Mouse (Mus musculus): ENCODE results near the gene Tfb2m. TPM values are rescaled to one million over a fixed set of nuclear protein-coding genes. Genes with fewer than 3 reads are reported as not detected.
A peak's percentile ranks its signal among the peaks of the same experiment; 100 is the strongest.
"Not testable (repeated sequence)": the region's sequence is repeated elsewhere in the genome, so short reads cannot be mapped to it uniquely, and the experiment has no call there.

The Tfb2m gene
- 20.7 and 30.6 TPM in 2 replicates for polyA plus RNA-seq (2014; fragmentation: Nextera tagmentation; extraction: Ambion mirVana)

- not testable (repeated sequence) for H3K27me3 ChIP-seq (ENCODE audit: control insufficient read depth, insufficient read depth, low read length); H3K36me3 ChIP-seq (ENCODE audit: control insufficient read depth, insufficient read depth, low read length); H3K9me3 ChIP-seq (replicated peaks; ENCODE audit: control insufficient read depth, low read length)
- peak; percentile 99 for ATAC-seq (replicated peaks; ENCODE audit: insufficient number of reproducible peaks, low FRiP score, low TSS enrichment)
- WGBS (ENCODE audit: insufficient replicate concordance) = under 1% methylated on average over 69 of the region's 69 CpGs
- H3K4me2 ChIP-seq = peak within 1 kb of the TSS; percentile 84
- H3K4me1 ChIP-seq (ENCODE audit: control insufficient read depth, insufficient read depth, low read length) = peaks cover 12% of the 10 kb centered on the region
- peak within 1 kb of the TSS; percentile 89 for H3K27ac ChIP-seq (ENCODE audit: low read depth, low read length)
- peak within 1 kb of the TSS; percentile 75 for H3K9ac ChIP-seq (ENCODE audit: low read depth, low read length)
- H3K4me3 ChIP-seq (ENCODE audit: low read depth, low read length) = peak within 1 kb of the TSS; percentile 75
These were observed at the start of gene Tfb2m, which contains the start of gene Cnst for GRCm38 (mm10) chr1:179545768-179546550. TSS of gene Tfb2m (minus strand) at chr1:179546267. TSS of gene Cnst (plus strand) at chr1:179546370.

- H3K27me3 ChIP-seq (ENCODE audit: control insufficient read depth, insufficient read depth, low read length) = no peaks in the 10 kb centered on the region
- no peaks in the 10 kb centered on the region for H3K9me3 ChIP-seq (replicated peaks; ENCODE audit: control insufficient read depth, low read length)
- H3K4me2 ChIP-seq = no peak overlapping the region
- no peak overlapping the region for H3K9ac ChIP-seq (ENCODE audit: low read depth, low read length)
- no peak for ATAC-seq (replicated peaks; ENCODE audit: insufficient number of reproducible peaks, low FRiP score, low TSS enrichment)
- H3K4me1 ChIP-seq (ENCODE audit: control insufficient read depth, insufficient read depth, low read length) = 0 out of 2 replicates have a peak, but pooled peaks cover 4% of the 10 kb centered on the region
- 70% methylated on average over 7 of the region's 7 CpGs for WGBS (ENCODE audit: insufficient replicate concordance)
- H3K27ac ChIP-seq (ENCODE audit: low read depth, low read length) = no peak overlapping the region
- H3K36me3 ChIP-seq (ENCODE audit: control insufficient read depth, insufficient read depth, low read length) = no peaks in the 10 kb centered on the region
- H3K4me3 ChIP-seq (ENCODE audit: low read depth, low read length) = no peak overlapping the region
These were observed 46.9 kb upstream of the Tfb2m start for GRCm38 (mm10) chr1:179592972-179593371.

GRCm38 (mm10) chr1:179592143-179592542, 46.1 kb upstream of the Tfb2m start:
- Histone ChIP-seq H3K9ac (ENCODE audit: low read depth, low read length) (no peak overlapping the region), H3K27ac (ENCODE audit: low read depth, low read length) (no peak overlapping the region), H3K27me3 (ENCODE audit: control insufficient read depth, insufficient read depth, low read length) (no peaks in the 10 kb centered on the region), H3K4me1 (ENCODE audit: control insufficient read depth, insufficient read depth, low read length) (peaks cover 9% of the 10 kb centered on the region; the same call in 1 of the 2 replicates), H3K4me3 (ENCODE audit: low read depth, low read length) (no peak overlapping the region), H3K36me3 (ENCODE audit: control insufficient read depth, insufficient read depth, low read length) (no peaks in the 10 kb centered on the region), H3K4me2 (no peak overlapping the region), H3K9me3 (replicated peaks; ENCODE audit: control insufficient read depth, low read length) (no peaks in the 10 kb centered on the region)
- ATAC-seq (replicated peaks; ENCODE audit: insufficient number of reproducible peaks, low FRiP score, low TSS enrichment) = no peak
- WGBS (ENCODE audit: insufficient replicate concordance) = 95% methylated on average over 2 of the region's 2 CpGs

- Histone ChIP-seq H3K27ac (ENCODE audit: low read depth, low read length) (no peak overlapping the region), H3K9me3 (replicated peaks; ENCODE audit: control insufficient read depth, low read length) (no peaks in the 10 kb centered on the region), H3K36me3 (ENCODE audit: control insufficient read depth, insufficient read depth, low read length) (no peaks in the 10 kb centered on the region), H3K4me2 (no peak overlapping the region), H3K9ac (ENCODE audit: low read depth, low read length) (no peak overlapping the region), H3K27me3 (ENCODE audit: control insufficient read depth, insufficient read depth, low read length) (no peaks in the 10 kb centered on the region), H3K4me3 (ENCODE audit: low read depth, low read length) (no peak overlapping the region), H3K4me1 (ENCODE audit: control insufficient read depth, insufficient read depth, low read length) (peaks cover 11% of the 10 kb centered on the region)
- no peak for ATAC-seq (replicated peaks; ENCODE audit: insufficient number of reproducible peaks, low FRiP score, low TSS enrichment)
- 79% methylated on average over 12 of the region's 12 CpGs for WGBS (ENCODE audit: insufficient replicate concordance)
These were observed 45.6 kb upstream of the Tfb2m start for GRCm38 (mm10) chr1:179591639-179592038.

- no peak overlapping the region for H3K4me2 ChIP-seq
These were observed 42.2 kb upstream of the Tfb2m start for GRCm38 (mm10) chr1:179588230-179588629.

GRCm38 (mm10) chr1:179586430-179587095, 40.5 kb upstream of the Tfb2m start:
- WGBS (ENCODE audit: insufficient replicate concordance) = 59% methylated on average over 3 of the region's 3 CpGs
- ATAC-seq (replicated peaks; ENCODE audit: insufficient number of reproducible peaks, low FRiP score, low TSS enrichment) = no peak
- H3K9ac ChIP-seq (ENCODE audit: low read depth, low read length) = no peak overlapping the region
- 0 out of 2 replicates have a peak overlapping the region, but pooled peaks have one; percentile 22 for H3K27ac ChIP-seq (ENCODE audit: low read depth, low read length)
- no peak overlapping the region for H3K4me3 ChIP-seq (ENCODE audit: low read depth, low read length)
- H3K27me3 ChIP-seq (ENCODE audit: control insufficient read depth, insufficient read depth, low read length) = no peaks in the 10 kb centered on the region
- no peak overlapping the region for H3K4me2 ChIP-seq
- peaks cover 34% of the 10 kb centered on the region for H3K4me1 ChIP-seq (ENCODE audit: control insufficient read depth, insufficient read depth, low read length)
- no peaks in the 10 kb centered on the region for H3K36me3 ChIP-seq (ENCODE audit: control insufficient read depth, insufficient read depth, low read length)
- H3K9me3 ChIP-seq (replicated peaks; ENCODE audit: control insufficient read depth, low read length) = no peaks in the 10 kb centered on the region

More at GRCm38 (mm10) chr1:179588230-179588629, 42.2 kb upstream of the Tfb2m start:
- Histone ChIP-seq H3K9me3 (replicated peaks; ENCODE audit: control insufficient read depth, low read length) (no peaks in the 10 kb centered on the region), H3K36me3 (ENCODE audit: control insufficient read depth, insufficient read depth, low read length) (no peaks in the 10 kb centered on the region), H3K27ac (ENCODE audit: low read depth, low read length) (no peak overlapping the region), H3K9ac (ENCODE audit: low read depth, low read length) (no peak overlapping the region), H3K4me3 (ENCODE audit: low read depth, low read length) (no peak overlapping the region), H3K27me3 (ENCODE audit: control insufficient read depth, insufficient read depth, low read length) (no peaks in the 10 kb centered on the region), H3K4me1 (ENCODE audit: control insufficient read depth, insufficient read depth, low read length) (peaks cover 28% of the 10 kb centered on the region)
- 75% methylated on average over 4 of the region's 4 CpGs for WGBS (ENCODE audit: insufficient replicate concordance)
- ATAC-seq (replicated peaks; ENCODE audit: insufficient number of reproducible peaks, low FRiP score, low TSS enrichment) = no peak

GRCm38 (mm10) chr1:179585646-179586045, 39.6 kb upstream of the Tfb2m start:
- WGBS (ENCODE audit: insufficient replicate concordance) = 88% methylated on average over 9 of the region's 9 CpGs
- Histone ChIP-seq H3K9ac (ENCODE audit: low read depth, low read length) (no peak overlapping the region), H3K27me3 (ENCODE audit: control insufficient read depth, insufficient read depth, low read length) (no peaks in the 10 kb centered on the region), H3K27ac (ENCODE audit: low read depth, low read length) (no peak overlapping the region), H3K4me2 (no peak overlapping the region), H3K4me3 (ENCODE audit: low read depth, low read length) (no peak overlapping the region), H3K4me1 (ENCODE audit: control insufficient read depth, insufficient read depth, low read length) (peaks cover 34% of the 10 kb centered on the region), H3K36me3 (ENCODE audit: control insufficient read depth, insufficient read depth, low read length) (no peaks in the 10 kb centered on the region), H3K9me3 (replicated peaks; ENCODE audit: control insufficient read depth, low read length) (no peaks in the 10 kb centered on the region)
- no peak for ATAC-seq (replicated peaks; ENCODE audit: insufficient number of reproducible peaks, low FRiP score, low TSS enrichment)

- Histone ChIP-seq H3K27me3 (ENCODE audit: control insufficient read depth, insufficient read depth, low read length) (no peaks in the 10 kb centered on the region), H3K9me3 (replicated peaks; ENCODE audit: control insufficient read depth, low read length) (no peaks in the 10 kb centered on the region), H3K4me2 (no peak overlapping the region), H3K36me3 (ENCODE audit: control insufficient read depth, insufficient read depth, low read length) (no peaks in the 10 kb centered on the region; the same call in 1 of the 2 replicates), H3K4me3 (ENCODE audit: low read depth, low read length) (no peak overlapping the region), H3K9ac (ENCODE audit: low read depth, low read length) (no peak overlapping the region), H3K27ac (ENCODE audit: low read depth, low read length) (no peak overlapping the region), H3K4me1 (ENCODE audit: control insufficient read depth, insufficient read depth, low read length) (peaks cover 34% of the 10 kb centered on the region)
- 81% methylated on average over 4 of the region's 4 CpGs for WGBS (ENCODE audit: insufficient replicate concordance)
- ATAC-seq (replicated peaks; ENCODE audit: insufficient number of reproducible peaks, low FRiP score, low TSS enrichment) = no peak
These were observed 38.2 kb upstream of the Tfb2m start for GRCm38 (mm10) chr1:179584220-179584619.
